Mouse (Mus musculus) erythroblast, embryonic 14.5 days (primary cell): ENCODE measurements around the gene Rprm.

Experiments used
- GATA1 ChIP-seq: IDR thresholded peaks from 2 replicates; pipeline ENCODE4 v1.6.1; 2012; ENCODE audit warnings: low read length, inconsistent platforms, mixed read lengths
- TAL1 ChIP-seq: IDR thresholded peaks from 3 replicates; pipeline ENCODE4 v1.6.1; 2012; ENCODE audit warnings: low read length, inconsistent platforms, mixed read lengths

DNA sequence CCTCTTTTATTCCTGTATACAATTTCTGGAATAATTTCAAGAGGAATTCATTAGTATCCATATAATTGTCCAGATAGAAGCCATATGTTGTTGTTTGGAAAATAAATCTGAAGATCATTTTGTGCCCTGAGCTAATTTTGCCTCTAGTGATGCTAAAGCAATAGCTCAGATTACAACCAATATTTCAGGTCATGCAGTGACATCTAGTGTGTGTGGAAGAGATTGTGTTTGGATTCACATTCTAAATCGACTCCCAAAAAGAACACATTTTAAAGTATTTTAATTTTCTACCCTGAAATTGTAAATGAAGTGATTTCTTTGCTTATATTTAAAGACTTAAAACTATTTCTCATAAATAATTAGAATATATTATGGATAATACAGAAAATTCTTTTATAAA lies 14.6 kb upstream of the Rprm start:
- TF ChIP-seq TAL1 (no peak), GATA1 (no peak)
